Mouse (Mus musculus) limb, embryonic 10.5 days (tissue): Measurements from ENCODE around the gene Gm10681. TPM values are rescaled to one million over a fixed set of nuclear protein-coding genes. Genes with fewer than 3 reads are reported as not detected.

Source experiments
- polyA plus RNA-seq: library from polyadenylated mRNA; unstranded; fragments of >200 nt; fragmentation: Nextera tagmentation; extraction: Ambion mirVana; gene quantifications from 2 replicates; pipeline ENCODE4 v1.2.1, GENCODE M21; 2016

Gene Gm10681
- polyA plus RNA-seq, 1 experiment from 2014 or later: not detected

Other genes starting within 250 kb of the Gm10681 start
- 357 and 401 TPM in 2 replicates for gene Phgdh, start 248.8 kb downstream of the Gm10681 start, polyA plus RNA-seq
- gene Zfp697, start 206.3 kb downstream of the Gm10681 start, polyA plus RNA-seq: 7.8 and 9.4 TPM in 2 replicates
- not detected in 2 replicates for gene Gm4450, start 131.7 kb downstream of the Gm10681 start, polyA plus RNA-seq
- gene Hsd3b4, start 78.3 kb downstream of the Gm10681 start, polyA plus RNA-seq: not detected in 2 replicates
- not detected in 2 replicates for gene Hsd3b5, start 41.4 kb upstream of the Gm10681 start, polyA plus RNA-seq
- gene Hsd3b2, start 135.7 kb upstream of the Gm10681 start, polyA plus RNA-seq: 0.05 TPM in 1 of 2 replicates, not detected in the other
- not detected in 2 replicates for gene Hsd3b3, start 174.3 kb upstream of the Gm10681 start, polyA plus RNA-seq
- 6.2 and 10.5 TPM in 2 replicates for gene Hsd3b6, start 225.6 kb upstream of the Gm10681 start, polyA plus RNA-seq